Mouse (Mus musculus): ENCODE results near the gene P2rx4. TPM values are rescaled to one million over a fixed set of nuclear protein-coding genes. Genes with fewer than 3 reads are reported as not detected.
"Not testable (repeated sequence)": the region's sequence is repeated elsewhere in the genome, so short reads cannot be mapped to it uniquely, and the experiment has no call there.

P2rx4 gene
- 1 to 10 TPM; 3.8 to 5.3 TPM for total RNA-seq (2021)
- long read RNA-seq, experiment 1, partial matches to known transcripts, result 0 of 4 reads
- long read RNA-seq, experiment 1, other reads (novel, unspliced or antisense), result 0 of 4 reads
- long read RNA-seq, experiment 2, partial matches to known transcripts, result 0 of 3 reads
- long read RNA-seq, experiment 2, other reads (novel, unspliced or antisense), result 0 of 3 reads

DNA sequence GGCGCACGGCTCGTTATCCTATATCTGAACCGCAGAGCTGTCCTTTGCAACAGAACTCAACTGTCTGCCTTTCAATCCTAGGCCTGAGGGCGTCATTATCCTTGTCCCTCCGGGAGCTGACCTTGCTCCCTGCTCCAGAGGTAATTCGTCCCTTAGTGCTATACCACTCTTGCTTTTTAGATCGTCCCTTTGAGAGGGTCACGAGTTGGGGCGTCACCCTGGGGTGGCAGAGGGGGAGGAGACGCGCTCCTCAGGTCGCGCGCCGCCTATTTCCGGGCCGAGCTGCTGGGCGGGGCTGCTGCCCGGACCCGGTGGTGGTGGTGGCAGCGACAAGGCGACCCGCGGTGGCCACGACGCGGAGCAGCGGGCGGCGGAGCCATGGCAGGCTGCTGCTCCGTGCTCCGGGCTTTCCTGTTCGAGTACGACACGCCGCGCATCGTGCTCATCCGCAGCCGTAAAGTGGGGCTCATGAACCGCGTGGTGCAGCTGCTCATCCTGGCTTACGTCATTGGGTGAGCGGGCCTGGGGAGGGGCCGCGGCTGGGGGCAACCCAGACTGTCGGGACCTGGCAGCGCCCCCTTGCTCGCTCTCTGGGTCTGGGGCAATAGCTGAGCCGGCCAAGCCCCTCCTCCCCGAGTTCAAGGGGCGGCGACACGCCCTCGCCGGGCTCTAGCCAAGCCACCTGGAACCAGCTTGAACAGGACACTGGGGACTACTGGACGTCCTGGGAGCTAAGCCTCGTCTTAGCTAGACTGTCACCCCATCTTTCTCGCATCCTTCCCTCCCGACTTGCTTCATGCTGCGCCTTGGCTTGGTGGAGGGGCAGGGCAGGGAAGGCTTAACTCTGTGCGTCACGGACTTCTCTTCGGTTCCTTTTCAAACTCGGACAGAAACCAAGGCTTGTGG is at the start of gene P2rx4:
Gene P2rx4 (plus strand): TSS at position 269 of the 906 bp plus-strand sequence.
- peak; percentile 74 for DNase-seq (ENCODE audit: low spot score)

DNA sequence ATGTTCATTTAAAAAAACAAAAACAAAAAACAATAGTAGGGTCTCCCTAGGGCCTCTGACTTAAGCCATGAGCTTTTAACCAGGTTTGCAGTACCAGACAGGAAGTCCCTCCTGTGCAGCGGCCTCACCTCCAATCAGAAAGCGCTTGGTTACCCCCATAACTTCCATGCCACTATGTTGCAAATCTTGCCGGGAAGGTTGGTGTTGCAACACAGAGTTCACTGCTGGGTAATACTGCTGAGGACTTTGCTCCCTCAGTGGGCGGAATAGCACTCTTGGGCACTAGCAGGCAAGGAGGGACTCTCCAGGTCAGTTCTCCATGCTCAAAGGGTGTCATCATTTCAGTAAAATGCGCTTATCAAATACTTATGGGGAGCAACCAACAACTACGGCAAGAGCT is 44.8 kb upstream of the P2rx4 start:
- DNase-seq (ENCODE audit: low spot score), result no peak

DNA sequence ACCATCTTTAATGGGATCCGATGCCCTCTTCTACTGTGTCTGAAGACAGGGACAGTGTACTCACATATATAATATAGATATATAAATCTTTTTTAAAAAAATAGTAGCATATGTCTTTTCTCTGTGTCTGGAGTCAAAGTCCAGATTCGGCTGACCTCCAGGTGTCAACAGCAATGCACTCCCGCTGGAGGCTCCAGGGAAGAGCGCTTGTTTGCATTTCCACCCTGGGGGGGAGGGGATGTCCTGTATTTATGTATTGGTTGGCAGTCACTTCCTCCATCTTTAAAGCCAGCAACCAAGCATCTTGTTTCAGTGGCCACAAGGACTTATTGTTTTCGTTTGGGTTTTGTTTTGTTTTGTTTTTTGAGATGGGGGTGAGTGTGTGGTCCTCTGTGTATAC is 42.3 kb upstream of the P2rx4 start:
- DNase-seq (ENCODE audit: low spot score), result no peak

- no peak for DNase-seq (ENCODE audit: low spot score)
Measured at GRCm38 (mm10) chr5:122668981-122669897, 38.1 kb upstream of the P2rx4 start.

DNA sequence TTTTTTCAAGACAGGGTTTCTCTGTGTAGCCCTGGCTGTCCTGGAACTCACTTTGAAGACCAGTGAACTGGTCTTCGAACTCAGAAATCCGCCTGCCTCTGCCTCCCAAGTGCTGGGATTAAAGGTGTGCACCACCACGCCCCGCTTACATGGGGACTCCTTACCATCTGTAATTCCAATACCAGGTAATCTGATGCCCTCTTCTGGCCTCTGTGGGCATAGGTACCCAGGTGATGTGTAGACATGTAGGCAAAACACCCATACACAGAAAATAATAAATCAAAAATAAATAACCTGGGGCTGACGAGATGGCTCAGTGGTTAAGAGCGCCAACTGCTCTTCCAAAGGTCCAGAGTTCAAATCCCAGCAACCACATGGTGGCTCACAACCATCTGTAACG is 35.7 kb upstream of the P2rx4 start:
- DNase-seq (ENCODE audit: low spot score), result not testable (repeated sequence)

GRCm38 (mm10) chr5:122672298-122672697 is 35.0 kb upstream of the P2rx4 start:
- no peak for DNase-seq (ENCODE audit: low spot score)

DNA sequence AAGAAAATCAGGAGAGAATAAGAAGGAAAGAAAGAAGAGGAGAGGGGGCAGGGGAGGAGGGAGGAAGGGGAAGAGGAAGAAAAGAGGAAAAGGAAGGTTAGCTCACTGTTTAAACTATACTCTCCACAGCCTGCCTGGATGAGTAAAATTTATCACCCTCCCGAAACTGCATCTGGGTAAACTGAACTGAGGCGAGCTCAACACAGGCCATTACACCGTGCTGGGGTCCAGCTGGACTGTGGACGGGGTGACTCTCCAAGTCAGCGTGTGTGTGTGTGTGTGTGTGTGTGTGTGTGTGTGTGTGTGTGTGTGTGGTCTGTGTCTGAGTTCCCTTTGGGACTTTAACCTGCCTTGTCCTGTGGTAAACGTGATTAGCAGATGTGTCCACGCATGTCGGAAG is 31.3 kb upstream of the P2rx4 start:
- DNase-seq (ENCODE audit: low spot score), result no peak

- no peak for DNase-seq (ENCODE audit: low spot score)
Measured at GRCm38 (mm10) chr5:122677983-122678382, 29.4 kb upstream of the P2rx4 start.

DNA sequence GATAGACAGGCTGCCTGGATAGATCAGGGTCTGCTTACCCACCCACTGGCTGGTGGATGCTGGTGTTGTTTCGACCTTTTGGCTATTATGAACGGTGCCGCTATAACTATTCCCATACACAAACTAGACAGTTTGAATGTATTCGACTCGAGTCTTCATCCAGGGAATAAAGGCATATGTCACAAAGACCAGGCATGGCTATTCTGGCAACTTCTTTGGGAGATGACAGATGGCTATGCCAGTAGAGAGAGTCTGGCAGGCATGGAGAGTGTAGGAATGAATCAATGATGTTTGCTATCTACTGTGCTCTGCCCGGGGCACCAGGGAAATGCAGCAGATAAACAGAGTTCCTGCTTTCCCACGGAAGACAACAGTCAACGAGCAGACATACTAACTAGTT is 27.5 kb upstream of the P2rx4 start:
- DNase-seq (ENCODE audit: low spot score), result no peak

- no peak for DNase-seq (ENCODE audit: low spot score)
Measured at GRCm38 (mm10) chr5:122681276-122681675, 26.1 kb upstream of the P2rx4 start.

DNA sequence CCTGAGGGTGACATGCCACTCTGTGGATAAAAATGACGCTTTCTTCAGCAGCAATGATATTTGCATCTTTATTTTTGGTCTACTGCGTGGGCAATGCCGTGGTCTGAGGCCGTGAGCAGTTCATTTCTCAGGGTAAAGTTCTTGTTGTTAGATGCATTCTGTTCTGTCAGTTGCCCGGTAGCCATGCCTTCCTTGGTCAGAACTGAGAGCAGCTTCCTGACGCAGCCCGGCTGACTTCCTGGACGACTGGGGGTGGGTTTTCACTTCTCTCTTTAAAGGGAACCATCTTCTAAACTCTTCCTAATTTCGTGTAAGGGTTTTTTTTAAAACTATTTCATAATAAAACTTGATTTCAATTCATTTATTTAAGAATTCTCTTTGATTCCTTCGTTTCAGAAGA is 23.4 kb upstream of the P2rx4 start:
- DNase-seq (ENCODE audit: low spot score), result no peak

GRCm38 (mm10) chr5:122687391-122687790 is 20.0 kb upstream of the P2rx4 start:
- DNase-seq (ENCODE audit: low spot score), result no peak

- no peak for DNase-seq (ENCODE audit: low spot score)
Measured at GRCm38 (mm10) chr5:122689153-122689552, 18.2 kb upstream of the P2rx4 start.

GRCm38 (mm10) chr5:122690486-122690885 is 16.9 kb upstream of the P2rx4 start:
- no peak for DNase-seq (ENCODE audit: low spot score)

DNA sequence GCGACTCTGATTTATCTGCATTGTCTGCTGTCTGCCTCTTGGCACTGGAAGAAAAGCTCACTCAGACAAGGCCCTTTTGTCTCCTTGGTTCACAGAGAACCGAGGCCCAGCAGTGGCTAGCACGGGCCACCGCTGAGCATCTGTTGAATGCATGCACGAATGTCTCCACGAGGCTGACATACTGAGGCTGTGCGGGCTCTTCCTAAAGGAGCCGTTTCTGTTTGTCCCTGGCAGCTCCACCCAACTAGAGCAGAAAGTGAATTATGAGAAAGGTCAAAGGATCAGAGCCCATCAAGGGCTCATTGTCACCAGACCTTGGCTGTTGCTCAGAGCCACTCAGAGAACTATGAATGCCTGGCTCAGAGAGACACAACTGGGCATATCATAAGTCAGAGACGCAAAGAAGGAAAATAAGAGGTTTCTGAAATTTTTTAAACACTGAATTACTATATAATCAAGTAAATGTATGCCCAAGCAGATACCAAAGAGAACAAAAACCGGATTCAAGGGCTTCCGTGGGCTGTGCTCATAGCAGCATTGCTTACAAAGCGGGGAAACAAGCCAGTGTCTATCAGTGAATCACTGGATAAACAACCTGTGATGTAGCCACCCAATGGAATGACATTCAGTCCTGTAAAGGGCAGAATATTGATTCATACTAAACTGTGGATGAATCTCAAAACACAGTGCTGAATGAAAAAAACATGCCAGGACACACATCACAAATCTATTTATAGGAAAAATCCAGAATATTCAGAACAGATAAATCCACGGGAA is 13.7 kb upstream of the P2rx4 start:
- DNase-seq (ENCODE audit: low spot score), result no peak

- DNase-seq (ENCODE audit: low spot score), result no peak
Measured at GRCm38 (mm10) chr5:122695516-122695915, 11.8 kb upstream of the P2rx4 start.

- peak; percentile 28 for DNase-seq (ENCODE audit: low spot score)
Measured at GRCm38 (mm10) chr5:122698041-122698700, 9.2 kb upstream of the P2rx4 start.

GRCm38 (mm10) chr5:122698701-122699060 is 8.7 kb upstream of the P2rx4 start:
- peak; percentile 19 for DNase-seq (ENCODE audit: low spot score)

- no peak for DNase-seq (ENCODE audit: low spot score)
Measured at GRCm38 (mm10) chr5:122700109-122700836, 7.1 kb upstream of the P2rx4 start.

- DNase-seq (ENCODE audit: low spot score), result no peak
Measured at GRCm38 (mm10) chr5:122700837-122701212, 6.5 kb upstream of the P2rx4 start.

Measured in gastrocnemius, adult 18-20 months (tissue).